Mouse (Mus musculus): ENCODE measurements around the gene Nfyc.

DNA sequence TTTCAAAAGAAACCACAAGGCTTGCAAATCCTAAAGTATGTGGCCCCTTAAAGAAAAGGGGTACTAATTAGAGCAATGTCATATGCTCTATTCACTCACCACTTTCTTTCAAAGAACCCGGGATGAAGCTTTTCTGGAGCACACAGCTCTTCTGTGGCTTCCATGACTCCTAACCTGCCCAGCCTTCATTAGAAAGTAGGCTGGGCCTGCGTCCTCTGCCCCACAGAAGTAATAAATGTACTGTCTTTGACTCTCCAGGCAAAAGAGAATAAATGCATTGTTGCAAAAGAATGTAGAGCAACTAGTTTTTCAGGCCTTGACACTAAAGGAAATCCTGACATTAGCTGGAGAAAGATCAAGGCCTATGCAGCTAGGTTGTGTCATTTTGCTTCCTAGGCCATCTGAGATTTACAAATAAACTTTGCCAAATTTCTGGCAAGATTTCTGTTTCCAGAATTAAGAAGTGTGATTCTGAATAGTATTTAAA, 31.6 kb downstream of the Nfyc start:
- TF ChIP-seq CTCF (IDR thresholded peaks at IDR 0.05; ENCODE audit: low read depth) (no peak), EP300 (optimal IDR thresholded peaks at IDR 0.05) (no peak)

All from stomach, postnatal 0 days (tissue).